Mouse (Mus musculus): ENCODE measurements at regions not wholly inside any gene's neighbourhood (a gene's known extent, or its start where the extent isn't known, plus 50 kb on each side); places are given as distances from the start of the nearest gene placed in this dataset.
"Not testable (repeated sequence)": the region's sequence is repeated elsewhere in the genome, so short reads cannot be mapped to it uniquely, and the experiment has no call there.

DNA sequence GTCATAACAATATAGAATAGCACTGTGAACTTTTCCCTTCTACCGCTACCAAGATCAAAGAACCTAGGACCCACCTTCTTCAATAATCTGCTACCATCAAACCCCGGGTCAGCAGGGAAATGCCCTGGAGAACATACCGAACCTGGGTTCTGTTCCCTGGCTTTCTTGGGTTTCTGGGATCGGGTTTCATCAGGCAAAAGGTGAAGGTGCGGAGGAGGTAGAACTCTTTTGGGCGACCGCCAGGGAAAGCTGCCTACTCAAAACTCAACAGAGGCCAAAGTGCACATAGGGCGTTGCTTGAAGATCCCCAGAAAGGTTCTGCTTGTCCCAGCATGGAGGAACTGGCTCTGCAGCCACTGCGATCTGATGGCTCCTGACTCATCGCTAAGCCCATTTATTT, 158.0 kb upstream of the Tbl1xr1 start:
- H3K4me3 ChIP-seq, result no peak overlapping the region
- H3K4me2 ChIP-seq, result no peak overlapping the region
- no peaks in the 10 kb centered on the region for H3K27me3 ChIP-seq
- H3K9me3 ChIP-seq, result no peaks in the 10 kb centered on the region
- WGBS, result 92% methylated on average over 10 of the region's 10 CpGs
- no peaks in the 10 kb centered on the region for H3K36me3 ChIP-seq
- no peak overlapping the region for H3K9ac ChIP-seq
- no peak for ATAC-seq (ENCODE audit: low FRiP score, low read depth)
- H3K27ac ChIP-seq (replicated peaks), result no peak overlapping the region
- no peaks in the 10 kb centered on the region for H3K4me1 ChIP-seq (replicated peaks)

DNA sequence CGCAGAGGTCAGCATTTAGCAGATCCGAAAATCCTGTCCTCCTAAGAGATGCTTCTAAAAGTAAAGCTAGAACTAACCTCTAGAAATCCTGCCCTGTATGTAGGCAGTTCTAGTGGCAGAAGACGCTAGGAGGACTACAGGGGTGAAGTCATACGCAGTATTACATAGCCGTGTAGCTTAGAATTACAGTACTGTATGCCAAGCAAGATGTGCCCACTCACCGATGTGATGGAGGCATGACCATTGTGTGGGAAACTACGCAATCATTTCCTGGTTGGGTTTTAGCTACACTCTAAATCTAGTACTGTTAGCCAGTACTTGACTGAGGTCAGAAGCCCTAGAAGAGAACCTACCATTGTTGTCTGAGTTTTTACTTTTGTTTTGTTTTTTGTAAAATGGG, 156.5 kb upstream of the Tbl1xr1 start:
- Histone ChIP-seq H3K27me3 (no peaks in the 10 kb centered on the region), H3K27ac (replicated peaks) (no peak overlapping the region), H3K4me1 (replicated peaks) (no peaks in the 10 kb centered on the region), H3K9ac (no peak overlapping the region), H3K36me3 (no peaks in the 10 kb centered on the region), H3K9me3 (no peaks in the 10 kb centered on the region), H3K4me3 (no peak overlapping the region), H3K4me2 (no peak overlapping the region)
- ATAC-seq (ENCODE audit: low FRiP score, low read depth), result no peak
- 93% methylated on average over 7 of the region's 7 CpGs for WGBS

DNA sequence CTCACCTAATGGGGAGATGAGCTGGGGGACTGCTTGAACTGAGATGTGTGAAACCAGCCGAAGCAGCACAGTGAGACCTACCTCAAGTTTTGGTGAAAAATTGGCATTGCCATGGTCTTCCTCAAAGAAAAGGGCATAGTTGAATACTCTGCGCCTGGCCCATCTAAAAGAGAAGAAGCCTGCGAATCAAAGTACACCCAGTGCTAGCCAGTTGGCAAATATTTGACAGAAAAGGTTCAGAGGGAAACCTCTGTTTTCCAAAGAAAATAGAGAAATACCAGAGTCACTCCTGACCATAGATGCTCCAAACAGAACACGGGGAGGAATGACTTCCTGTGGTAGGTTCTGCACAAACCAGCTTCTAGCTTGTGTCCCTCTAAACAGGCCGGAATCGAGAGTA, 144.5 kb upstream of the Tbl1xr1 start:
- Histone ChIP-seq H3K4me2 (no peak overlapping the region), H3K9ac (no peak overlapping the region), H3K9me3 (no peaks in the 10 kb centered on the region), H3K36me3 (no peaks in the 10 kb centered on the region), H3K27me3 (no peaks in the 10 kb centered on the region), H3K27ac (replicated peaks) (no peak overlapping the region), H3K4me1 (replicated peaks) (peaks cover 30% of the 10 kb centered on the region), H3K4me3 (no peak overlapping the region)
- WGBS, result 94% methylated on average over 6 of the region's 6 CpGs
- ATAC-seq (ENCODE audit: low FRiP score, low read depth), result no peak

DNA sequence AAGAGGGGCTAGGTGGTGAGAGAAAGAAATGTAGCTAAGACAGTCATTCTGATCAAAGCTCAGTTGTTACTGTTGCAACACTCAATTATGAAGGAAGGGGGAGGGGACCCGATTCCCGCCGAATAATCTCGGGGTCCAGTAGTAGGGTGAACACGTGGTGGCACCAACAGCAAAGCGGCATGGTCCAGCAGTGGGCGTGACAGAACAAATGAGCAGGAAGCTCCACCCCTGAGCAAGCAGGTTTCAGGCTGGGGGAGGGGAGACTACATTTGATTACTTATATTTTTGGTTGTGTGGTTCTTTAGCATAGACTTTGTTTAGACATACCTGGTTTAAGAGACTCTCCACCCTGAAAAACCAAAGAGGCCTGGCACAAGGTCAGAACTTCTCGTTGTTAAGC, 143.8 kb upstream of the Tbl1xr1 start:
- H3K4me3 ChIP-seq; H3K9ac ChIP-seq; H3K9me3 ChIP-seq; H3K27me3 ChIP-seq; H3K36me3 ChIP-seq; ATAC-seq (ENCODE audit: low FRiP score, low read depth); H3K27ac ChIP-seq (replicated peaks); H3K4me2 ChIP-seq: not testable (repeated sequence)
- H3K4me1 ChIP-seq (replicated peaks), result peaks cover 38% of the 10 kb centered on the region
- WGBS, result 85% methylated on average over 8 of the region's 8 CpGs

DNA sequence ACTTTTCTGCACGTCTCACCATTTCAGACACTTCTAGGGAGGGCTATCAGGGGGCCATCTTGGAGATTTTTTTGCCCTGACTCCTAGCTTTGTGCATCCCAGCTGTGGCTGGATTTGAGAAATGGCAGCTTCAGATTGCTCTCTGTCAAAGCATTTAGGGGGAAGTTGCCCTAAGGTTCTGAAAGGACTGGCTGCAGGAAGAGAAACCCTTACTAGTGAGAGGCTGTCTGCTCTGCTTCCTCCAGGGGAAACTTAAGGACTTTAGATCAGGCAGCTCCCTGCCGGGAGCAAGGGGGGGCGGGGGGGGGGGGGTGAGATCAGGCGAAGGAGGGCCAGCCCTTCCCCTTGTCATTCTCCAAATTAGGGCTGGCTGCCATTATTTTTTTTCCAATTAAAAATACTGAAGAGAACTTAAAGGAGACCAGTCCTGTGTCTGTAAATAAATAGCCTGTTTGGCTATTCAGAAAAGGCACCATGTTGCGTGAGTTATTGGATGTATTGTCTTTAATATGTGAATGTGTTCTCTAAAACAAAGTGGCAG, 141.7 kb upstream of the Tbl1xr1 start:
- Histone ChIP-seq H3K9me3 (no peaks in the 10 kb centered on the region), H3K27me3 (no peaks in the 10 kb centered on the region), H3K27ac (replicated peaks) (peak overlapping the region; percentile 96), H3K9ac (no peak overlapping the region), H3K4me2 (peak overlapping the region; percentile 70), H3K4me3 (no peak overlapping the region), H3K36me3 (no peaks in the 10 kb centered on the region), H3K4me1 (replicated peaks) (peaks cover 43% of the 10 kb centered on the region)
- no peak for ATAC-seq (ENCODE audit: low FRiP score, low read depth)
- WGBS, result 4% methylated on average over 5 of the region's 5 CpGs

DNA sequence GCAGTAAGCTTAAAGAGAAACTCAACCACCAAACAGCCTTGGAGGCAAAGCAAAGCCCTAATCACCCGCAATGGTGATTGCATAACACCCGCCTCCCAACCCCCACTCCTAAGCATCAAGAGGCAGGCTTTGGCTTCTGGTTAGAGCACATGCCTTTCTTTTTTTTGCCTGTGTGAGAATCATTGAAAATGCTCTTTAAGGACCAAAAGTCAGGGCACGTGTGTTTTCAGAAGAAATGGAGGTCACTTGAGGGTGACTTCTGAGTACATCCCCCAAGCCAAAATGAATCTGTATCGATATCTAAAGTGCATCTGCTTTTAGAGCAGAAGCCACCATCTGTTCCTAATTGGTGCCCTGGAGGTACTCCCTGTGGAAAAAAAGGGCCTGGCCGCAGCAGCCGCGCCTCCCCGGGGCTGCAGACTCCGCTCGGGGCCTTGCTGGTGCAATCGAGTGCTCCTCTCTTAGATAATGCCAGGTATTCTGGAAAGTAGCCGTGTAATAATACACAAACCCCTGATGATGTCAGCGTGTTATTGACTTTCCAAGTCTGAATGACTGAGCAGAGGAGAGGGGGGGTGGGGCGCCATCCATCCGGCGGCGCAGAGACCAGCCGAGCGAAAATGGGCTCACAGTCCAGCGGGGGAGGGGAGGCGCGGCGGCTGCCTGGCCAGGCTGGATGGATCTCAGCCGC, 140.7 kb upstream of the Tbl1xr1 start:
- peaks cover 43% of the 10 kb centered on the region for H3K4me1 ChIP-seq (replicated peaks)
- no peaks in the 10 kb centered on the region for H3K9me3 ChIP-seq
- H3K9ac ChIP-seq, result peak overlapping the region; percentile 43
- H3K4me3 ChIP-seq, result peak overlapping the region; percentile 41
- under 1% methylated on average over 24 of the region's 24 CpGs for WGBS
- peak; percentile 97 for ATAC-seq (ENCODE audit: low FRiP score, low read depth)
- H3K27ac ChIP-seq (replicated peaks), result peak overlapping the region; percentile 96
- H3K27me3 ChIP-seq, result no peaks in the 10 kb centered on the region
- no peaks in the 10 kb centered on the region for H3K36me3 ChIP-seq
- H3K4me2 ChIP-seq, result peak overlapping the region; percentile 70

DNA sequence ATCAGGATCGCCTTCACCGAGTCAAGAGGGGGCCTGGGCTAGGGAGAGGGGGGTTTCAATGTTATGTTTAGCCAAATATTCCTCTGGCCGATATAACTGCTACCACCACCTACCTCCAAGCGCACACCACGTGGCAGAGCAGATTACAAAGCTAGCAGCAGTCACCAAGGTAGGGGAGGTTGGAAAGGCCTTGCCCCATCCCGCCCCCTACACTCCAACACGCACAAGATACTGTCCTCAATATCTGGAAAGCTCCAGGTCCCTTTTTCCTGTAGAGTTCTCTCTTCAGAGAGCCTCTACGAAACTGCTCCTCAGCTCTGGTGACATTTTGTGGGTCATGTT, 140.2 kb upstream of the Tbl1xr1 start:
- Histone ChIP-seq H3K27me3 (no peaks in the 10 kb centered on the region), H3K4me2 (peak overlapping the region; percentile 70), H3K4me3 (peak overlapping the region; percentile 41), H3K27ac (replicated peaks) (peak overlapping the region; percentile 96), H3K9me3 (no peaks in the 10 kb centered on the region), H3K9ac (0 out of 2 replicates have a peak overlapping the region, but pooled peaks have one; percentile 15), H3K4me1 (replicated peaks) (peaks cover 43% of the 10 kb centered on the region), H3K36me3 (no peaks in the 10 kb centered on the region)
- ATAC-seq (ENCODE audit: low FRiP score, low read depth), result no peak
- WGBS, result 7% methylated on average over 8 of the region's 8 CpGs

DNA sequence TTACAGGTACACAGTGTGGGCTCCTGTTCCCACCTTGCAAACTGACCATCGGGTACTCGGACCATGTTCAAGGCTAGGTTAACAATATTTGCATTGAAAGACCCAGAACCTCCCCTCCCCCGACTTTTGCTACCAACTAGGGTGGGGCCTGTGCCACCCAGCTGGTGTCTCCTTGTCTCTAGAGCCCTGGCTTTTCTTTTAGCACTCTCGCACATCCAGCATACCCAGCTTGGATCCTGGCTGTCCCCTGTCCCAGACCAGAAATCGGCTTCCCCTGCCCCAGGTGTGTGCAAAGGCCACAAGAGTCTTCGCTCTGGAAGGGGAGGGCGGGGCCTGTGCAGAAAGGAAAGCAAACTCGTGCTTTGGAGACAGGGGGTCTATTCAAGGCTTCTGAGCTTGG, 139.8 kb upstream of the Tbl1xr1 start:
- H3K36me3 ChIP-seq, result no peaks in the 10 kb centered on the region
- 11% methylated on average over 8 of the region's 8 CpGs for WGBS
- peak; percentile 13; the same call in 1 of the 2 replicates for ATAC-seq (ENCODE audit: low FRiP score, low read depth)

DNA sequence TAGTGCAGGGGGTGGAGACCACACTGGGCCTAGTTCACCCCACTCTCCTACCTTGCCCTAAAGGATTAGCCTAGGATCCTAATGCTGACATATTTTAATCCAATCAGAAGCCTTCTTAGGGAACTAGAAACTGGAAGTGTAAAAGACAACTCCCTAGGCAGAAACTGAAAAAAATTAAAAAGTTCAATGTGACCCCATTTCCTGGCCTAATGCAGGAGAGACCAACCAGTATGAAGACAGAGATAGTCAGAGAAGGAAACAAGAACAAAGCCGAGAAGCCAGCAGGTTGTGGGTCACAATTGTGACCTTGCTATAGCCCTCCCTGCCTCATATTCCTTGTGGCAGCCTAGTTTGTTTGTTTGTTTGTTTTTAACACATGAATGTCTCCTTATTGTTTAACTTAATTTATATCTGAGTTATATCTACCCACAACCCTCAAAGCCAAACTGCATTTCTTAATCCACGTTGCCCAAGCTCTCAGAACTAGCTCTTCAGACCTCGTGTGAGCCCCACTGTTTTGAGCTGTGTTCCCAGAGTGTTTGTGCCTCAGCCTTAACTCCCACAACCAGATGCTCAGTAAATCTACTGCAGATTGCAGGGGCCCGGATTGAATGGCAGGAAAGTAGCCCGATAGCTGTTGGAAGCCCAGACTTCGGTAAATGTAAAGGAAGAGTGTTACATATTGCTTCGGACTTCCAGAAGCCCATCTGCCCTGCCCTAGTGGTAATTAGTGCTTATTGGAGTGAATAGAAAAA, 139.0 kb upstream of the Tbl1xr1 start:
- Histone ChIP-seq H3K9ac (no peak overlapping the region), H3K4me1 (replicated peaks) (peaks cover 43% of the 10 kb centered on the region), H3K4me3 (no peak overlapping the region), H3K27ac (replicated peaks) (no peak overlapping the region), H3K9me3 (no peaks in the 10 kb centered on the region), H3K27me3 (no peaks in the 10 kb centered on the region), H3K4me2 (no peak overlapping the region), H3K36me3 (no peaks in the 10 kb centered on the region)
- WGBS, result 44% methylated on average over 7 of the region's 7 CpGs
- ATAC-seq (ENCODE audit: low FRiP score, low read depth), result no peak

More for the DNA sequence above, 139.8 kb upstream of the Tbl1xr1 start:
- Histone ChIP-seq H3K4me1 (replicated peaks) (peaks cover 43% of the 10 kb centered on the region), H3K9ac (no peak overlapping the region), H3K9me3 (no peaks in the 10 kb centered on the region), H3K4me3 (no peak overlapping the region), H3K4me2 (peak overlapping the region; percentile 70), H3K27me3 (no peaks in the 10 kb centered on the region), H3K27ac (replicated peaks) (peak overlapping the region; percentile 96)

DNA sequence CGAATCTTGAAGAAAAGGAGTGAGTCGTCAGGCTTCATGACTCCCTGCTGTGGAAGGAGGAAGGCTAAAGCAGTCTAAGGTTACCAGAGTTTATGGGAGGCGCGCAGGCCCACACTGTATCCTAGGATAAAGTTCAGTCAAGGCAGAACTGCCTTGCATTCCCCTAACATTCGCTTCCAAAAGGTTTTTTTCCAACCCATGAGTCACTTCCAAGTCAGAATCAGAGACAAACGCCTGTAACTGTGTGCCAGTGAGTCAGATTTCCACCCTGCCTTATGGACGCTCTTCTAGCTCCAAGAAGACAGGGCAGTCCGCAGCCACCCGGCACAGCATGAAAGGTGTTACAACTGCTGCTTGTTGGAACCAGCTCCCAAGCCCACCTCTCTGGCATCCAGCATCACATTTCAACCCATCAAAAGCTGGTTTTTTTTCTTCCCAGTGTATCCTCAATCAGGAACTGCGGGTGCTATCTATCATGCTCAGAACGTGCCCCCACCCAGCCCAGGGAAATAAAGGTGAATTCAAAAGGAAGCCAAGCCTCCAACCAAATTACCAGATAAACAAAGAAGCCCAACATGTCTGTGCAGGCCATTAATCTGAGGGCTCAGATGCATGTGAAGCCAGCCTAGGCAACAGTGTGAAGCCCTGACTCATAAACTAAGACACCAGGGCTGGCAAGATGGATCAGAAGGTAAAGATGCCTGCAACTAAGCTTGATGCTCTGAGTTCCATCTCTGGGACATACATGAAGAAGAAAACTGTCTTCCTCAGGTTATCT, 138.2 kb upstream of the Tbl1xr1 start:
- ATAC-seq (ENCODE audit: low FRiP score, low read depth), result no peak
- WGBS, result 62% methylated on average over 11 of the region's 11 CpGs

DNA sequence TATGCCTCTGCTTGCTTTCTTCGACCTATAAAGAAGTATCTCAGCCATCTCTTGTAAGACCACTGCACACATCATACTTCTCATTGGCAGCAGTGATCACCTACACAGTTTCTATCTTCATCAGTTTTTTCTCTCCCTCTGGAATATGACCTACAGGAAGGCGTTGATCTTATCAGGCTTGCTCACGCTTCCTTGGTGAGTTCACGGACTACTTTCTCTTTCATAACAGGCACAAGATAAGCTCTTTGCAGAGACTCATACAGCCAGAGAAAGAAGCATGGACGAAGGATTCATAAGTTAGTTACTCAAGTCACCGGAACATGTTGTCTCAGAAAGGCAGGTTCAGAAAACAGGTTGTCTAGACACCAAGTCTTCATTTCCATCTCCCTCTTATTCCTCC, 136.7 kb upstream of the Tbl1xr1 start:
- Histone ChIP-seq H3K4me3 (no peak overlapping the region), H3K27me3 (no peaks in the 10 kb centered on the region), H3K9ac (no peak overlapping the region), H3K9me3 (no peaks in the 10 kb centered on the region), H3K36me3 (no peaks in the 10 kb centered on the region), H3K27ac (replicated peaks) (no peak overlapping the region), H3K4me2 (no peak overlapping the region), H3K4me1 (replicated peaks) (peaks cover 34% of the 10 kb centered on the region)
- 96% methylated on average over 6 of the region's 6 CpGs for WGBS
- no peak for ATAC-seq (ENCODE audit: low FRiP score, low read depth)

More for the DNA sequence above, 138.2 kb upstream of the Tbl1xr1 start:
- no peak overlapping the region for H3K27ac ChIP-seq (replicated peaks)
- no peak overlapping the region for H3K4me2 ChIP-seq
- no peaks in the 10 kb centered on the region for H3K9me3 ChIP-seq
- H3K36me3 ChIP-seq, result no peaks in the 10 kb centered on the region
- no peaks in the 10 kb centered on the region for H3K27me3 ChIP-seq
- no peak overlapping the region for H3K4me3 ChIP-seq
- no peak overlapping the region for H3K9ac ChIP-seq
- peaks cover 43% of the 10 kb centered on the region for H3K4me1 ChIP-seq (replicated peaks)

DNA sequence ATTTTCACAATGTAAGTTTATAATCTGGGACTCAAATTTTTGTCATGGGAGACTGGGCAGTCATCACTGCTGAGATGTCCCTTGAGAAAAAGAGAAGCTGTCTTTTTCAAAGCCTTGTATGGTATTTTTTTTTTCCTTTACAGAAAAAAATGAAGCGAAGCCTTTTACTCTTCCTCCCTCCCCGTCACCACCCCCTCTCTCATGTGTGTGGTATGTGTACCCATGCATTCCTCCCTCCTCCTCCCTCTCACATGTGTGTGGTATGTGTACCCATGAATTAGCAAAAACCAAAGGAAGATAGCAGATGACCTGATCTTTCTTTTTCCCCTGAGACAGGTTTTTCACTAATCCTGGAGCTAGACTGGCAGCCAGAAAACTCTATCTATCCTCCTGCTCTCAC, 134.9 kb upstream of the Tbl1xr1 start:
- H3K9ac ChIP-seq, result no peak overlapping the region
- 91% methylated on average over 2 of the region's 2 CpGs for WGBS
- peaks cover 17% of the 10 kb centered on the region for H3K4me1 ChIP-seq (replicated peaks)
- H3K36me3 ChIP-seq, result no peaks in the 10 kb centered on the region
- no peak overlapping the region for H3K4me3 ChIP-seq
- H3K27me3 ChIP-seq, result no peaks in the 10 kb centered on the region
- H3K9me3 ChIP-seq, result no peaks in the 10 kb centered on the region
- H3K4me2 ChIP-seq, result no peak overlapping the region
- no peak for ATAC-seq (ENCODE audit: low FRiP score, low read depth)
- no peak overlapping the region for H3K27ac ChIP-seq (replicated peaks)

All from hindbrain, embryonic 15.5 days (tissue).